Mouse (Mus musculus): ENCODE measurements around the gene Ksr1. TPM values are rescaled to one million over a fixed set of nuclear protein-coding genes. Genes with fewer than 3 reads are reported as not detected.

The Ksr1 gene
- polyA plus RNA-seq, 1 experiment = 4.6 TPM

DNA sequence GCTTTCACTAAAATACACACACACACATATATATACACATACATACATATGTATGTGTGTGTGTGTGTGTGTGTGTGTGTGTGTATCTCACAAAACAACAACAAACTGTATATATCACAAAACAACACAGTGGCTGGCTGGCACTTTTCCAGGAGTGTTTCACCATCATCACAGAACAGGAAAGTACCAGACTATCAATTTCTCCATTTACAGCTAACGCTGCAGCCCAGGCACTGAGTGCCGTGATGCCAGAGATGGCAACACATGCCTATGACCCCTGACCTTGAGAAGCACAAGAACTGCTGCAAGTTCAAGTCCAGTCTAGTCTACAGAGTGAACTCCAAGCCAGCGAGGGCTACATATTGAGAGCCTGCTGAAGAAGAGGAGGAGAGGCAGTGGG lies 26.1 kb downstream of the Ksr1 start:
- Histone ChIP-seq H3K4me1 (ENCODE audit: control insufficient read depth, insufficient read depth, insufficient read length, low read length) (peaks cover 48% of the 10 kb centered on the region), H3K27ac (replicated peaks; ENCODE audit: low read depth, low read length) (no peak overlapping the region), H3K4me3 (ENCODE audit: insufficient read depth, low read depth, low read length) (no peak overlapping the region)

DNA sequence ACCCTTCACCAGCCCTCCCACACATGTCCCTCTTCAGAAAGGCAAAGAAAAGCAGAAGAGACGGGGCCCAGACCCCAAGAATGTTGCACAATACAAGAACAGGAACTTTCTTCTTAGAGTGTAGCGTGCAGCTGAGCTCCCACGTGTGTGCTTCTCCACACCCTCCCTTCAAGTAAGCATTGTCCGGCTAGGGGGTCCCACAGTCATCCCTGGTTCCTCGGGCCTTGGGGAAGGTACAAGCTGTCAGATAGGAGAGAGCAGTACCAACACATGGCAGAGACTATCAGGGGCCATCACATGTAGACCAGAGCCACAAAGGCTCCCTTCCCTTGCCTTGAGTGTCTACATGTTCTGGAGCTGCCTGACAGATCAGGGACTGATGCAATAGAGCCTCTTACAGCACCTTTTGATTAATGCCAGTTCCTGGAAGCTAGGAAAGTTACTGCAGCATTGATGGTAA lies 27.3 kb downstream of the Ksr1 start:
- no peak overlapping the region for H3K4me3 ChIP-seq (ENCODE audit: insufficient read depth, low read depth, low read length)
- H3K27ac ChIP-seq (replicated peaks; ENCODE audit: low read depth, low read length) = no peak overlapping the region
- H3K4me1 ChIP-seq (ENCODE audit: control insufficient read depth, insufficient read depth, insufficient read length, low read length) = peaks cover 48% of the 10 kb centered on the region

DNA sequence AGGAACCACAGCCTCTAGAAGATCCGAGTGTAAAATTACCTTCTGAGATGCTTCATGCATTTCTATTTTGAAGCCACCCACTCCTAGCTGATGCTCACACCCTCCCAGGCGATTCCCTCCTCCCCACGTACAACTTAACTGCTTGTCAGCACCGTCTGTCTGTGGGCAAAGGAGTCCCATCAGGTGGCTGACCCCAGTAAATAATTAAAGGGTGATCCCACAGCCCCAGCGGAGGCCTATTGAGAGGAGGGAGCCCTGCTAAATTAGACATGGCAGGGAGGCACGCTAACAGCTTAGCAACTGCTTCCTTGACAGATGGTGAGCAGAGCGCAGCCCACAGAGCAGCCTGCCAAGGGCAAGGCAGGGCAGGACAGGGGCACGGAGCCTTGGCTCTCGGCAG lies 29.5 kb downstream of the Ksr1 start:
- peaks cover 42% of the 10 kb centered on the region for H3K4me1 ChIP-seq (ENCODE audit: control insufficient read depth, insufficient read depth, insufficient read length, low read length)
- H3K27ac ChIP-seq (replicated peaks; ENCODE audit: low read depth, low read length) = no peak overlapping the region
- H3K4me3 ChIP-seq (ENCODE audit: insufficient read depth, low read depth, low read length) = no peak overlapping the region

DNA sequence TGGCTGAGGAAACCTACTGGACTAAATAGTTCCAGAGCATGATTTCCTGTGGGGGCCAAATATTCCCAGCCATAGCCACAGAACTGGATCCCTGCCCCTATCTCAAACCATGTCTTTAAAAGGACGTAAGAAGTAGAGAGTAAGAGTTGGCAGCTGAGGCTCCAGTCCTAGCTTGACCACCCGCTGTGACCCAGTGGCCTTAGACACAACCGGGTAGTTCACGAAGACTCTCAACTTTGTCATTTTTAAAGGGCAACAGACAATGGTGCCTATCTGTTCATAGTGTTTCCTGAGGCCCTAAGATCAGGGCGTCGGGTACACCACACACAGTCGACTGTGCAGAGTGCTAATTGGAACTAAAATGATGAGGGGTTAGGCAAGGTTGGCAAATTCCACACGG lies 30.5 kb downstream of the Ksr1 start:
- Histone ChIP-seq H3K4me3 (ENCODE audit: insufficient read depth, low read depth, low read length) (no peak overlapping the region), H3K27ac (replicated peaks; ENCODE audit: low read depth, low read length) (no peak overlapping the region)

DNA sequence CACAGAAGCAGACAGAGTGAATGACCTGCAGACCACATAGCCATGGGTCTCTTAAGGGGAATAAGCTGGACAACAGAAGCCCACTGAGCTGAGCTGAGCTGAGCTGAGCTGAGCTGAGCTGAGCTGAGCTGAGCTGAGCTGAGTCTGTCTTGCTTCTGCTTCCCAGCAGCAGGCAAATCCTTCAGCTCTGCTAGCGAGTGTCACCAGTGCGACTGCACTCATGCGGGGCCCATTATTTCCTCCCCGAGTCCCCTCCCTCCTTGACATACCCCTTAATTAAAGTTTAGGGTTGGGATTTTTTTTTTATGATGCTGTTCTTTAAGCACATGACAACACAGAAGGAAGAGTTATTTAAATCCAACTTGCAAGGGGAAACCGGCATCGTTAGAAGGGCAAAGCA lies 32.1 kb downstream of the Ksr1 start:
- H3K27ac ChIP-seq (replicated peaks; ENCODE audit: low read depth, low read length) = no peak overlapping the region
- no peak overlapping the region for H3K4me3 ChIP-seq (ENCODE audit: insufficient read depth, low read depth, low read length)
- H3K4me1 ChIP-seq (ENCODE audit: control insufficient read depth, insufficient read depth, insufficient read length, low read length) = peaks cover 32% of the 10 kb centered on the region

More for the DNA sequence above, 30.5 kb downstream of the Ksr1 start:
- H3K4me1 ChIP-seq (ENCODE audit: control insufficient read depth, insufficient read depth, insufficient read length, low read length) = peaks cover 36% of the 10 kb centered on the region

DNA sequence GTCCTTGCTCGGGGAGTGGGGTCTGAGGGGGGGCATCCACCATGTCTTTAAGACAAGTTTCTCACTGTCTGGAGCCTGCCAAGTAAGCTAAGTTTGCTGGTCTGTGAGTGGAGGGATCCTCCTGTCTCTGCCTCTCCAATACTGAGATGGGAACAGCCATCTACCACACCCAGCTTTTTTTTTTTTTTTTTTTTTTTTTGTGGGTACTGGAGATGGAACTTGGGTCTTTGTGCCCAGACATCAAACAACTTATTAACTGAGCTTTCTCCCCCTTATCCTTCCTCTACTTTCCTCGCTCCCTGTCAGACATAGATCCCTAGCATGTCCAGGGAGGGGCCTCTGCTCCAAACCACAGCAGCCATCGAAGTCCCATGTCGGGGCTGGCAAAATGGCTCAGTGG lies 32.8 kb downstream of the Ksr1 start:
- Histone ChIP-seq H3K4me3 (ENCODE audit: insufficient read depth, low read depth, low read length) (no peak overlapping the region), H3K4me1 (ENCODE audit: control insufficient read depth, insufficient read depth, insufficient read length, low read length) (peaks cover 29% of the 10 kb centered on the region), H3K27ac (replicated peaks; ENCODE audit: low read depth, low read length) (no peak overlapping the region)

DNA sequence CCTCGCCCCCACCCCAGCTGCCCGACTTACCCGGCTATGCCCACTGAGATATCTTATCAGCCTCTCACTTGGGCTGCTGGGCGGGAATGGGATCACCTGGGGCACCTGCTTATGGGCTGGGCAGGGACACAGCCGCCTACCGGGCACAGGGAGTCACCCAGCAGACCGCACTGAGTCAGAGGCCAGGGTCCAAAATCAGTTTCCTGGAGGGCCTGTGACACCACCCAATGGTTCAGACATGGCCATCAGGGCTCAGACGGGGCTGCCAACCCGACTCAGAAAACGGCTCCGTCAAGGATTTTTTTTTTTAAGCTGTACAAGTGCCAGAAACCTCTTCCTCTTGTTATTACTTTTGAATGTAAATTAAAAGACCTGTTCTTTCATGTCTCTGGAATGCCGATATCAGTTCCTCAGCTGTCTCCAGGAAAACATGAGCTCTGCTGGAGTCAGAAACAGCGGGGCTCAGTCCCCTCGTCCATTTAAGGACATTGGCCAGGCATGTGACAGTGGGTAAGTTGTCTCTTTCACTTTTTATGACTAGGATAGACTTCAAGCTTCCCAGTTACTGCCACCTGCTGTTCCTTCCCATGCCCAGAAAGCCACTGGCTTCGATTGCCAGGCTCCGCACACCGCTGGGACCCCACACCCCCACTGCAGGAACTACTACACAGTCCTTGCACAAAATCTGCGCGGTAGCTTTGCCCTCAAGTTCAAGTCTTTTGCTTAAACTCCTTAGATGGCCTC lies 33.5 kb downstream of the Ksr1 start:
- no peak overlapping the region for H3K27ac ChIP-seq (replicated peaks; ENCODE audit: low read depth, low read length)
- H3K4me3 ChIP-seq (ENCODE audit: insufficient read depth, low read depth, low read length) = no peak overlapping the region
- H3K4me1 ChIP-seq (ENCODE audit: control insufficient read depth, insufficient read depth, insufficient read length, low read length) = peaks cover 29% of the 10 kb centered on the region

DNA sequence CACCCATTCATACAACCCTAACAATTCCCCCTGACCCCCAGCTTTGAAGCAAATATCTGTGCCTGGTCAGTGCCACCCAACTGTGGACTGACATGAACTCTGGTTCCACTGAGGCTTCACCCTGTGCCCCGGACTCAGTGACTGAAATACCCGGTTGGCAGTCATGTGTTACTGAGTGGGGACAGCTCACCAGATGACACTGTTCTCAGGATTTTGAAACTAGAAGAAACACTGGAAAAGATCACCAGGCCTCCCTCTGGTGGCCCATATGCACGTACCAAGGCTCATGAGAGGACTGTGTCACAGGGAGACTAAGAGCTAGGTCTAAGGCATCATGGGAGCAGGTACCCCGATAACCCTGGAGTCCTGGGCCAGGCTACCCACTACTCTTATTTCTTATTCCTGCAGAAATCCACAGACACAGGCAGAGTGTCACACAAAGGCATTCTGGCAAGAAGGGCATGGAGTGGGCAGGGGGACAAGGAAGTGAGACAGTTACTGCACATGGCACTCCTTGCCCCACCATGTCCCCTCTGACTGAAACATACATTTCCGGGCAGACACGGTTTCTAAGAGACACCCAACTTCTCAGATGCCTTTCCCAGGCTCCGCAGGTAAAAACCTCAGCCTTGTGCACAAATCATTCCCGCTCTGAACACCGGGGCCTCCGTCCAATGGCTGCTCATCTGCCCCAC lies 34.2 kb downstream of the Ksr1 start:
- Histone ChIP-seq H3K4me1 (ENCODE audit: control insufficient read depth, insufficient read depth, insufficient read length, low read length) (peaks cover 29% of the 10 kb centered on the region), H3K27ac (replicated peaks; ENCODE audit: low read depth, low read length) (no peak overlapping the region), H3K4me3 (ENCODE audit: insufficient read depth, low read depth, low read length) (no peak overlapping the region)

DNA sequence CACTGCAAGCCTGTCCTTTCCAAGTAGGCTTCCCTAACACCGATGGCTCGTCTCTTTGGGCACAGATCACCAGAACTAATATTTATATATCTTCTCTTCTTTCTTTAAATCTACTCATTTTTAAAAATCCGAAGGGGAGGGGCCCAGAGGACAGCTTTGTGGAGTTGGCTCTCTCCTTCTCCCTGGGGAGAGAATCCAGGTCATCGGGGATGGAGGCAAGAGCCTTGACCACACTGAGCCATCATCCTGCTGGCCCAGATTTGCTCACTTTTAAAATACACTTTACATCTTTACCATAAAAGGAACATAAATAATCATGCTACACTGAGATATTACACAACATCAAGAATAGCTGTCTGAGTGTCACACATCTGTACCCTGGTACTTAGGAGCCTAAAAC lies 35.8 kb downstream of the Ksr1 start:
- H3K4me1 ChIP-seq (ENCODE audit: control insufficient read depth, insufficient read depth, insufficient read length, low read length) = peaks cover 25% of the 10 kb centered on the region
- H3K4me3 ChIP-seq (ENCODE audit: insufficient read depth, low read depth, low read length) = no peak overlapping the region
- H3K27ac ChIP-seq (replicated peaks; ENCODE audit: low read depth, low read length) = no peak overlapping the region

DNA sequence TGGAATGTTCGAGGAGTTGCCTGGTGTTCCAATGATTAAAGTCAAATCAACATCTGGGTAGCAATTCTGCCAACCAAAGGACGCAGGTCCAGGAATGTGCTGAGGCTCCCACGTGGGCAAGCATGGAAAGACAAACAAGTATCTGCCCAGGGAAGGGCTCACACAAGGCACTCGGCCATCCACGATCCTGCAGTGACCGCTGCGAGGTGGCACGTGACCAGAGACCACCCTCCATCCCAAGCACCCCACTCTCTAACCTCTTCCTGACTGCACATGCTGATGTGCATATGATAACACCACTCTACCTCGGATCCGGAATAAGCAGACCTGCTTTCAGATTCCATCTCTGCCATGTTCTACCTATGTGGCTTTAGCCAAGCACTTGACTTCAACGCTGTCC lies 38.3 kb downstream of the Ksr1 start:
- H3K4me3 ChIP-seq (ENCODE audit: insufficient read depth, low read depth, low read length) = no peak overlapping the region
- H3K4me1 ChIP-seq (ENCODE audit: control insufficient read depth, insufficient read depth, insufficient read length, low read length) = peaks cover 24% of the 10 kb centered on the region
- no peak overlapping the region for H3K27ac ChIP-seq (replicated peaks; ENCODE audit: low read depth, low read length)

DNA sequence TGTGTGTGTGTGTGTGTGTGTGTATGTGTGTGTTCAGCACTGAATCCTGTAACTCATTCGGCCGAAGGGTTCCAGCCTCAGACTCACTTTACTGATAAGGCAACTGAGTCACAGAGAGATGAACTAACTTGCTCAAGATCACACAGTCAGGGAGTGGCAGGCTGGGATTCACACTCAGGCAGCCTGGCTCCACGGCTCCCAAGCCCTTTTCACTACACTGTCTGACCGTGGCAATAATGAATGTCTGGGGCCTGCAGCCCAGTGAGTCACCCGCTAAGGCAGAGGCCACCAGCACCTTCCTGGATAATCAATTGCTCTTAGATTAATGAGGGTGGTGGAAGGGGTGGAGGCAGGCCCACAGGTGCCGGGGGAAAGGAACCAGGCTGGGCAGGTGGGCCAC lies 41.2 kb downstream of the Ksr1 start:
- Histone ChIP-seq H3K4me3 (ENCODE audit: insufficient read depth, low read depth, low read length) (no peak overlapping the region), H3K4me1 (ENCODE audit: control insufficient read depth, insufficient read depth, insufficient read length, low read length) (peaks cover 23% of the 10 kb centered on the region), H3K27ac (replicated peaks; ENCODE audit: low read depth, low read length) (no peak overlapping the region)

DNA sequence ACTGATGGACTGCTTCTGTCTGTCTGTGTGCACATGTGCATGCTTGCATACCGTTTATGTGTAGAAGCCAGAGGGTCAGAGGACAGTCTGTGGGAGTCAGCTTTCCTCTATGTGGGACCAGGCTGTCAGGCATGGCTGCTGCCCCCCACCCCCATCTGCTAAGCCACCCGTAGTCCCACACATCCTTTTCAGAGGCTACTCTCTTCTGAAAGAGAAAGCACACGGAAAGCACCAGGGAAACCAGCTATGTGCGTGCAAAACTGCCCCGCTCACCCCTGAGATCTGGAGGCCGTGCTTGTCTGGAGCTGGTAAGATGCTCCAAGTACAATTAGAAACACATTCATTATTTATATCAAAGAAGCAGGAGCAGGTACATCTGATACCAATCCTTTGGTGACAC lies 41.7 kb downstream of the Ksr1 start:
- no peak overlapping the region for H3K27ac ChIP-seq (replicated peaks; ENCODE audit: low read depth, low read length)
- H3K4me1 ChIP-seq (ENCODE audit: control insufficient read depth, insufficient read depth, insufficient read length, low read length) = peaks cover 23% of the 10 kb centered on the region
- H3K4me3 ChIP-seq (ENCODE audit: insufficient read depth, low read depth, low read length) = no peak overlapping the region

DNA sequence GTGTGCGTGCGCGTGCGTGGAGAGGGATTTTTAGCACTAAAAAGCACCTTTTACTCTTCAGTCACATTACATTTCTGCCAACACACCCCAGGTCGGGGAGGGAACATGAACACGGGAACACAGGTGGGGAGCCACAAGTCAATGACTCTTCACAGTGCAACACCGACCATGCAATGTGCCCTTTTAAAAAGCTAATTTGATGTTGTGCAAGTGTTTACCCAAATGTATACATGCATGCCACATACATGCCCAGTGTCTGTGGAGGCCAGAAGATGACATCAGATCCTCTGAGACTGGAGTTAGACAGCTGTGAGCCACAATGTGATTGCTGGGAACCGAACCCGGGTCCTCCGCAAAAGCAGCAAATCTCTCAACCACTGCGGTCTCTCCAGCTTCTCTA lies 42.1 kb downstream of the Ksr1 start:
- no peak overlapping the region for H3K4me3 ChIP-seq (ENCODE audit: insufficient read depth, low read depth, low read length)
- peaks cover 28% of the 10 kb centered on the region for H3K4me1 ChIP-seq (ENCODE audit: control insufficient read depth, insufficient read depth, insufficient read length, low read length)
- H3K27ac ChIP-seq (replicated peaks; ENCODE audit: low read depth, low read length) = no peak overlapping the region

DNA sequence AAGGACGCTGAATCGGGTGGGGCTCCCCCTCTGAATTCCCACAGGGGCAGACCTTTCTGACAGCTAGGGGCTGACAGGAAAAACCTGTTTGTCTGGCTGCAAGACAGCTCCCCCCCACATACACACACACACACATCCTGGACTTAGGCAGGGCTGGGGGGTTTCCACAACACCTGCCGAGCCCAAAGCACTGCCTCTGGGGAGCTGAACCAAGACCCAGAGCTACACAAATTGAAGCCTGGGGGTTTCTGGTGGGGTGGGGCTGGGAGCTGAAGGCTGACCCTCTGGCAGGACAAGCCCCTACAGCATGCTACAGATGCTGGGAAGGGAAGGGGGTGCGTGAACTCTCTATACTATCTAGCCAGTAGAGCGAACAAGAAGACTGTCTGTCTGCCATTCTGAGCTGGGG lies 42.7 kb downstream of the Ksr1 start:
- Histone ChIP-seq H3K27ac (replicated peaks; ENCODE audit: low read depth, low read length) (no peak overlapping the region), H3K4me1 (ENCODE audit: control insufficient read depth, insufficient read depth, insufficient read length, low read length) (peaks cover 34% of the 10 kb centered on the region), H3K4me3 (ENCODE audit: insufficient read depth, low read depth, low read length) (no peak overlapping the region)

DNA sequence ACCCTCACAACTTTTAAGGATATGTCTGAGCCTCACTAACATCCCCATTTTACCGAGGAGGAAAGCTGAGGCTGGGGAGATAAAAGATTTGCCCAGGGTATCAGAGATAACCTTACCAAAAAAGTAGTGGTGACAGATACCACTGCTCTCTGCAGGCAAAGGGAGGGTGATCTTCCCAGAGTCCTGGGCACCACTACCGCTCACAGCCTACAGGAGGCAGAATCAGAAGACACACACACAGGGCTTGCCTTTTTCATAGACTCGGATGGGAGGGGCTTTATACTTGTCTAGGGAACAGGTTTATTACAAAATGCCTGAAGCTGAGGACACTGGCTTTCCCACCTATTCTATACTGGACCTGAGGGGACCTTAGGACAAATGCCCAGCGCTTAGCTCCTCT lies 43.9 kb downstream of the Ksr1 start:
- no peak overlapping the region for H3K27ac ChIP-seq (replicated peaks; ENCODE audit: low read depth, low read length)
- peaks cover 40% of the 10 kb centered on the region for H3K4me1 ChIP-seq (ENCODE audit: control insufficient read depth, insufficient read depth, insufficient read length, low read length)

DNA sequence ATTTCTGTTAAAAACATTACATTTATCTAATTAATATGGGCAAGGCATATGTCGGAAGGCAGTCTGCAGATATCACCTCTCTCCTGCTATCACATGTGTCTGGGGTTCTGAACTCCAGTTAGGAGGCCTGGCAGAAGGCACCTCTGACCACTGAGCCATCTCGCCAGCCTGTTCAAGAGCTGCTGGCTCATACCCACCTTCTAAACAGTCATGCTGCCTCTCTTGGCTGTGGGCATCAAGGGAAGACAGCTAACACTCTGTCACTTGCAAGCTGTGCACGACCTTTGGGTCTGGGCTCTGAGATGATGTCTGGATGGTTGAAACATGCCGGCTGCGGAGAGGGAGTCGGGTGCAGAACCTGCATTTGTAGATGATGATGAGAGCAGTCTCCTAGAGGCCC lies 44.6 kb downstream of the Ksr1 start:
- H3K27ac ChIP-seq (replicated peaks; ENCODE audit: low read depth, low read length) = no peak overlapping the region
- peaks cover 40% of the 10 kb centered on the region for H3K4me1 ChIP-seq (ENCODE audit: control insufficient read depth, insufficient read depth, insufficient read length, low read length)
- H3K4me3 ChIP-seq (ENCODE audit: insufficient read depth, low read depth, low read length) = no peak overlapping the region

More for the DNA sequence above, 43.9 kb downstream of the Ksr1 start:
- H3K4me3 ChIP-seq (ENCODE audit: insufficient read depth, low read depth, low read length) = no peak overlapping the region

Measured in brown adipose tissue, adult 24 weeks (tissue).